Mouse (Mus musculus) forebrain, embryonic 10.5 days (tissue): ENCODE data around the gene Tnfrsf1a. TPM values are rescaled to one million over a fixed set of nuclear protein-coding genes. Genes with fewer than 3 reads are reported as not detected.

Experiments
- DNase-seq: peaks from one replicate; pipeline ENCODE4 v3.0.0-alpha.2; 2017; ENCODE audit warnings: low spot score; ENCODE audit errors: extremely low spot score
- H3K27ac ChIP-seq: fragments of 300-500 bp; sonication (generic); 2 replicates; pipeline ENCODE4 v1.5.1; 2016; ENCODE audit warnings: mild to moderate bottlenecking
- H3K27me3 ChIP-seq: fragments of 300-500 bp; sonication (generic); 2 replicates; pipeline ENCODE4 v1.6.1; 2016; ENCODE audit warnings: mild to moderate bottlenecking; ENCODE audit not compliant: poor library complexity, severe bottlenecking
- H3K36me3 ChIP-seq: fragments of 300-500 bp; sonication (generic); replicated peaks from 2 replicates; pipeline ENCODE4 v1.6.1; 2016; ENCODE audit warnings: mild to moderate bottlenecking, moderate library complexity
- H3K4me1 ChIP-seq: fragments of 300-500 bp; sonication (generic); 2 replicates; pipeline ENCODE4 v1.6.1; 2016
- H3K4me3 ChIP-seq: fragments of 300-500 bp; sonication (generic); 2 replicates; pipeline ENCODE4 v1.5.1; 2016; ENCODE audit warnings: mild to moderate bottlenecking, moderate library complexity
- H3K9me3 ChIP-seq: fragments of 300-500 bp; sonication (generic); 2 replicates; pipeline ENCODE4 v1.6.1; 2016; ENCODE audit warnings: mild to moderate bottlenecking, moderate library complexity
- WGBS: fragments of 180-500 bp; shearing (Covaris S2); methylation state at CpG from one replicate; pipeline ENCODE4 v1.1.7; 2016; 5-methylcytosine and 5-hydroxymethylcytosine counted together
- polyA plus RNA-seq: library from polyadenylated mRNA; unstranded; fragments of >200 nt; fragmentation: Nextera tagmentation; extraction: Ambion mirVana; gene quantifications from 2 replicates; pipeline ENCODE4 v1.2.1, GENCODE M21; 2016

Tnfrsf1a gene
- polyA plus RNA-seq, 1 experiment from 2014 or later = 24.1 TPM

GRCm38 (mm10) chr6:125330626-125331326 is 18.4 kb upstream of the Tnfrsf1a start:
- Histone ChIP-seq H3K4me1 (peaks cover 22% of the 10 kb centered on the region), H3K4me3 (peak overlapping the region; percentile 67), H3K36me3 (no peaks in the 10 kb centered on the region), H3K27ac (peak overlapping the region; percentile 82), H3K27me3 (peaks cover 11% of the 10 kb centered on the region), H3K9me3 (no peaks in the 10 kb centered on the region)
- DNase-seq = peak; percentile 80
- under 1% methylated on average over 39 of the region's 39 CpGs for WGBS

GRCm38 (mm10) chr6:125333112-125333899 is 15.9 kb upstream of the Tnfrsf1a start:
- Histone ChIP-seq H3K27ac (no peak overlapping the region), H3K36me3 (no peaks in the 10 kb centered on the region), H3K4me1 (peaks cover 22% of the 10 kb centered on the region), H3K4me3 (no peak overlapping the region), H3K9me3 (no peaks in the 10 kb centered on the region), H3K27me3 (peaks cover 11% of the 10 kb centered on the region)
- 78% methylated on average over 14 of the region's 14 CpGs for WGBS
- DNase-seq = no peak

- Histone ChIP-seq H3K4me3 (no peak overlapping the region), H3K27ac (no peak overlapping the region), H3K9me3 (no peaks in the 10 kb centered on the region), H3K27me3 (peaks cover 11% of the 10 kb centered on the region), H3K36me3 (no peaks in the 10 kb centered on the region), H3K4me1 (peaks cover 22% of the 10 kb centered on the region)
- 59% methylated on average over 2 of the region's 2 CpGs for WGBS
- no peak for DNase-seq
Observed at GRCm38 (mm10) chr6:125334356-125334755, 14.8 kb upstream of the Tnfrsf1a start.

- H3K27me3 ChIP-seq = peaks cover 7% of the 10 kb centered on the region; the same call in 1 of the 2 replicates
- no peak for DNase-seq
- 0 out of 2 replicates have a peak overlapping the region, but pooled peaks have one; percentile 21 for H3K27ac ChIP-seq
- WGBS = 81% methylated on average over 9 of the region's 9 CpGs
- H3K36me3 ChIP-seq = no peaks in the 10 kb centered on the region
- H3K4me1 ChIP-seq = peaks cover 45% of the 10 kb centered on the region
- H3K9me3 ChIP-seq = no peaks in the 10 kb centered on the region
- no peak overlapping the region for H3K4me3 ChIP-seq
Observed at GRCm38 (mm10) chr6:125338791-125339660, 10.1 kb upstream of the Tnfrsf1a start.

- no peak for DNase-seq
- 70% methylated on average over 5 of the region's 5 CpGs for WGBS
- Histone ChIP-seq H3K9me3 (no peaks in the 10 kb centered on the region), H3K4me3 (no peak overlapping the region; the same call in 1 of the 2 replicates), H3K36me3 (no peaks in the 10 kb centered on the region), H3K4me1 (peaks cover 45% of the 10 kb centered on the region), H3K27ac (peak overlapping the region; percentile 65), H3K27me3 (peaks cover 7% of the 10 kb centered on the region; the same call in 1 of the 2 replicates)
Observed at GRCm38 (mm10) chr6:125340244-125340643, 8.9 kb upstream of the Tnfrsf1a start.

GRCm38 (mm10) chr6:125342198-125342597 is 7.0 kb upstream of the Tnfrsf1a start:
- Histone ChIP-seq H3K27me3 (peaks cover 7% of the 10 kb centered on the region), H3K4me1 (peaks cover 45% of the 10 kb centered on the region), H3K27ac (no peak overlapping the region), H3K9me3 (no peaks in the 10 kb centered on the region), H3K4me3 (no peak overlapping the region), H3K36me3 (no peaks in the 10 kb centered on the region)
- WGBS = 70% methylated on average over 3 of the region's 3 CpGs
- no peak for DNase-seq

- H3K27me3 ChIP-seq = peaks cover 26% of the 10 kb centered on the region
- WGBS = 38% methylated on average over 8 of the region's 8 CpGs
- no peak overlapping the region for H3K4me3 ChIP-seq
- DNase-seq = no peak
- H3K36me3 ChIP-seq = no peaks in the 10 kb centered on the region
- 0 out of 2 replicates have a peak overlapping the region, but pooled peaks have one; percentile 16 for H3K27ac ChIP-seq
- no peaks in the 10 kb centered on the region for H3K9me3 ChIP-seq
- peaks cover 55% of the 10 kb centered on the region for H3K4me1 ChIP-seq
Observed at GRCm38 (mm10) chr6:125344084-125344483, 5.1 kb upstream of the Tnfrsf1a start.

GRCm38 (mm10) chr6:125344866-125345265 is 4.3 kb upstream of the Tnfrsf1a start:
- no peak overlapping the region for H3K4me3 ChIP-seq
- H3K27ac ChIP-seq = no peak overlapping the region
- 64% methylated on average over 4 of the region's 4 CpGs for WGBS
- H3K4me1 ChIP-seq = peaks cover 63% of the 10 kb centered on the region
- H3K9me3 ChIP-seq = no peaks in the 10 kb centered on the region
- peaks cover 29% of the 10 kb centered on the region for H3K27me3 ChIP-seq
- no peak for DNase-seq
- no peaks in the 10 kb centered on the region for H3K36me3 ChIP-seq

GRCm38 (mm10) chr6:125345625-125346024 is 3.5 kb upstream of the Tnfrsf1a start:
- no peak overlapping the region for H3K27ac ChIP-seq
- no peak for DNase-seq
- H3K4me3 ChIP-seq = no peak overlapping the region
- peaks cover 63% of the 10 kb centered on the region for H3K4me1 ChIP-seq
- peaks cover 36% of the 10 kb centered on the region for H3K27me3 ChIP-seq
- 71% methylated on average over 1 of the region's 1 CpGs for WGBS
- H3K9me3 ChIP-seq = no peaks in the 10 kb centered on the region
- H3K36me3 ChIP-seq = no peaks in the 10 kb centered on the region

GRCm38 (mm10) chr6:125346029-125346428 is 3.1 kb upstream of the Tnfrsf1a start:
- Histone ChIP-seq H3K9me3 (no peaks in the 10 kb centered on the region), H3K4me1 (peaks cover 63% of the 10 kb centered on the region), H3K4me3 (no peak overlapping the region), H3K27me3 (peaks cover 40% of the 10 kb centered on the region), H3K27ac (no peak overlapping the region), H3K36me3 (no peaks in the 10 kb centered on the region)
- no peak for DNase-seq
- WGBS = 66% methylated on average over 2 of the region's 2 CpGs

- peaks cover 61% of the 10 kb centered on the region for H3K4me1 ChIP-seq
Observed at GRCm38 (mm10) chr6:125349575-125350230, 541 bp downstream of the Tnfrsf1a start.

More at GRCm38 (mm10) chr6:125349575-125350230, 541 bp downstream of the Tnfrsf1a start:
- H3K4me3 ChIP-seq = peak overlapping the region; percentile 69
- DNase-seq = peak; percentile 58
- no peaks in the 10 kb centered on the region for H3K36me3 ChIP-seq
- H3K27ac ChIP-seq = peak overlapping the region; percentile 83
- peaks cover 58% of the 10 kb centered on the region for H3K27me3 ChIP-seq
- no peaks in the 10 kb centered on the region for H3K9me3 ChIP-seq
- under 1% methylated on average over 27 of the region's 27 CpGs for WGBS
